Mouse (Mus musculus) splenic B cell, adult 2 months (primary cell): Measurements from ENCODE around the gene Ugt1a5.
"Not testable (repeated sequence)": the region's sequence is repeated elsewhere in the genome, so short reads cannot be mapped to it uniquely, and the experiment has no call there.

Source experiments
- DNase-seq: peaks from one replicate; pipeline ENCODE4 v3.0.0-alpha.2; 2011; ENCODE audit warnings: low read depth, low spot score
- H3K27me3 ChIP-seq: 2 replicates; pipeline ENCODE4 v1.6.1; 2012; ENCODE audit warnings: mild to moderate bottlenecking, low read length, moderate library complexity, mixed read lengths; ENCODE audit not compliant: control insufficient read depth, poor library complexity, insufficient read depth, severe bottlenecking
- H3K36me3 ChIP-seq: 2 replicates; pipeline ENCODE4 v1.6.1; 2012; ENCODE audit warnings: mild to moderate bottlenecking, low read length, moderate library complexity, mixed read lengths; ENCODE audit not compliant: control insufficient read depth, poor library complexity, insufficient read depth, severe bottlenecking

The Ugt1a5 gene

GRCm38 (mm10) chr1:88165711-88166110, at the start of gene Ugt1a5:
TSS of gene Ugt1a5 (plus strand) at chr1:88166012.
- H3K27me3 ChIP-seq, result no peaks in the 10 kb centered on the region; the same call in 1 of the 2 replicates
- DNase-seq, result no peak
- no peaks in the 10 kb centered on the region for H3K36me3 ChIP-seq

GRCm38 (mm10) chr1:88120550-88120949, 45.3 kb upstream of the Ugt1a5 start:
- H3K27me3 ChIP-seq, DNase-seq: not testable (repeated sequence)

GRCm38 (mm10) chr1:88121521-88121920, 44.3 kb upstream of the Ugt1a5 start:
- peak; percentile 11 for DNase-seq

More at GRCm38 (mm10) chr1:88120550-88120949, 45.3 kb upstream of the Ugt1a5 start:
- H3K36me3 ChIP-seq, result not testable (repeated sequence)

GRCm38 (mm10) chr1:88125827-88126360, 39.9 kb upstream of the Ugt1a5 start:
- not testable (repeated sequence) for H3K36me3 ChIP-seq, H3K27me3 ChIP-seq, DNase-seq

More at GRCm38 (mm10) chr1:88121521-88121920, 44.3 kb upstream of the Ugt1a5 start:
- not testable (repeated sequence) for H3K36me3 ChIP-seq, H3K27me3 ChIP-seq

- H3K27me3 ChIP-seq, DNase-seq, H3K36me3 ChIP-seq: not testable (repeated sequence)
These were observed 36.7 kb upstream of the Ugt1a5 start for GRCm38 (mm10) chr1:88129091-88129490.

- not testable (repeated sequence) for H3K36me3 ChIP-seq, H3K27me3 ChIP-seq, DNase-seq
These were observed 35.6 kb upstream of the Ugt1a5 start for GRCm38 (mm10) chr1:88130223-88130622.

GRCm38 (mm10) chr1:88133908-88134456, 31.8 kb upstream of the Ugt1a5 start:
- Histone ChIP-seq H3K36me3 (no peaks in the 10 kb centered on the region), H3K27me3 (no peaks in the 10 kb centered on the region)
- no peak for DNase-seq

GRCm38 (mm10) chr1:88134457-88135011, 31.3 kb upstream of the Ugt1a5 start, which contains the start of gene Ugt1a6a:
TSS of gene Ugt1a6a (plus strand) at chr1:88134809.
- DNase-seq, H3K27me3 ChIP-seq, H3K36me3 ChIP-seq: not testable (repeated sequence)

- DNase-seq, H3K36me3 ChIP-seq, H3K27me3 ChIP-seq: not testable (repeated sequence)
These were observed 30.4 kb upstream of the Ugt1a5 start for GRCm38 (mm10) chr1:88135229-88135904.

- H3K36me3 ChIP-seq, result no peaks in the 10 kb centered on the region
- no peaks in the 10 kb centered on the region for H3K27me3 ChIP-seq
- DNase-seq, result no peak
These were observed 29.2 kb upstream of the Ugt1a5 start for GRCm38 (mm10) chr1:88136646-88137045.

GRCm38 (mm10) chr1:88137264-88137663, 28.5 kb upstream of the Ugt1a5 start:
- H3K36me3 ChIP-seq, result no peaks in the 10 kb centered on the region
- no peak for DNase-seq
- no peaks in the 10 kb centered on the region for H3K27me3 ChIP-seq

GRCm38 (mm10) chr1:88138145-88138544, 27.7 kb upstream of the Ugt1a5 start:
- DNase-seq, result no peak
- Histone ChIP-seq H3K36me3 (no peaks in the 10 kb centered on the region), H3K27me3 (no peaks in the 10 kb centered on the region)

- H3K27me3 ChIP-seq, DNase-seq, H3K36me3 ChIP-seq: not testable (repeated sequence)
These were observed 25.3 kb upstream of the Ugt1a5 start for GRCm38 (mm10) chr1:88140492-88140891.

GRCm38 (mm10) chr1:88143966-88144675, 21.7 kb upstream of the Ugt1a5 start:
- not testable (repeated sequence) for H3K27me3 ChIP-seq, H3K36me3 ChIP-seq
- peak; percentile 57 for DNase-seq

GRCm38 (mm10) chr1:88145278-88145677, 20.5 kb upstream of the Ugt1a5 start:
- not testable (repeated sequence) for H3K36me3 ChIP-seq, H3K27me3 ChIP-seq
- peak; percentile 5 for DNase-seq
